Mouse (Mus musculus): ENCODE measurements around the gene Dppa4. TPM values are rescaled to one million over a fixed set of nuclear protein-coding genes. Genes with fewer than 3 reads are reported as not detected.

The Dppa4 gene
- total RNA-seq, 2 experiments from 2014 or later: not detected

DNA sequence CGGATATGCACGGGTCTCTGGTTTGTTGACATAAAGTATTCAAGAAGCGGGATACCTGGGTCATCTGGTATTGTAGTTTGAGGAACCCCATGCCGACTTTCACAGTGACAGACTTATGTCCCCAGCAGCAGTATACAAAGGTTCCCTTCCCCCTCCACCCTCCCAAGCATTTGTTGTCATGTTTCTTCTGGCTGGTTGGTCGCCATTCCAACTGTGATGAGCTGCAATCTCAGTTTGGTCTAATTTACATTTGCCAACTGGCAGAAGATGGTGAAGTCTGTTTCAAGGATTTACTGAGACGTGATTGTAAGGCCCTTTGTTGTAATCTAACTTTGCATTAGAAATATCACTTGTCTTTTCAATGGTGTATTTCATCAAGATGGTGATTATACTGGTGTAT, 39.6 kb downstream of the Dppa4 start:
- ATAC-seq (replicated peaks; ENCODE audit: poor library complexity): no peak

DNA sequence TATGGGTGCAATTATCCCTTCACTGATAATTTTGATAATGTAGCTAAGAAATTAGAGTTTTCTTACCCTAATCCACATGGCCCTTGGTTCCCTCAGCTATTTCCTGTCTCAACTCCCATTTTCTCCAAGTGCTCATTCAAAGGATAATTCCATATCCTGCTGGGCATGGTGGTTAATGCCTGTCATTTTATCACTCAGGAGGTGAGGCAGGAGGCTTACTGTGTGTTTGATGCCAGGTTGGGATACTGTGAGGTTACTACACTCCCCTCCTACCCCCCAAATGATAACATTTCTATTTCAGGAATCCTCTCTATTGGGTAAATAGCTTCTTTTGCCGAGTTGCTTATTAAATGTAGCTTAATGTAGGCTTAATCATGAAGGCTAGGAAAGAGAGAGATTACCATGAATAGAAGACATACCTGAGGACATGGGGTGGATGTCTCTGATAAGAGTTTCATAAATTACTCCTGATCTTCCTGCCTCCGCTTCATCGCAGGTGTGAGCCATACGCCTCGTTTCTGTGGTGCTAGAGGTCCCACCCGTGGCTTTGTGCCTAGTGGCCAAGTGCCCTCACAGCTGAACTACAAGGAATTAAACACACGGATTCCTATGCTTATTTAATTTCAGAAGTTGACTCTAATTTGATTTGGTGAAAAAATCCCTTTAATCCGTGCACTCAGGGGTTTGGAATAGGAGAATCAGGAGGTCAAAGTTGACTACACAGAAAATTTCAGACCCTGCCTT, 40.2 kb downstream of the Dppa4 start:
- no peak for ATAC-seq (replicated peaks; ENCODE audit: poor library complexity)

DNA sequence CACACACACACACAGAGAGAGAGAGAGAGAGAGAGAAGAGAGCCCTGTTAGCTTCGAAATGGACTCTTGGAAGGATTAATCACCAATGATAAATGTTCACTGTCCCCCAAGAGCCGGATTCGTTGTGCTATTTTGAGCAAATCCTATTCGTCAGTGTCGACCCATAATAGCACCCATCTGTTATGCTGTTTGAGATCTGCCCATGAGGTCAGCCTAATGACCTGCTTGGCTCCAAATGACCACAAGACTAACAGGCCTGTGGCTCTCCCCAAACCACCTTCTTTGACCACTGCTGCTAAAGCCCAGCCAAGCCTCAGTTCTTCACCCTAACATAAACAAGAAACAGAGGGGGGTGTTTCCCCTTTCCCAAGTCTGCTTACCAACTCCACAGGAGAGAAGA, 43.4 kb downstream of the Dppa4 start:
- ATAC-seq (replicated peaks; ENCODE audit: poor library complexity): no peak

DNA sequence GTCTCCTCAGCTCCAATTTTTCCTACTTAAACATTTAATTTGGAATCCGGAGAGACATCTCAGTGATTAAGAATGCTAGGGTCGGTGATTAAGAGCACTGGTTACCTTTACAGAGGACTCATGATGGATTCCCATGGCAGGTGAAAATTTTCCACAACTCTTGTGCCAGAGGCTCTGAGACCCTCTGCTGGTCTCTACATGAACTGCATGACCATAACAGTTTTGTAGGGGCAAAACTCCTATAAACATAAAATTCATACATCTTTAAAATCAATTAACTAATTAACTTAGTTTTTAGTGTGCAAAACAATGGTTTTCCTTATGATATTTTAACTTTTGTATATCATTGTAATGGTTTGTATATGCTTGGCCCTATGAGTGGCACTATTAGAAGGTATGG, 44.9 kb downstream of the Dppa4 start:
- ATAC-seq (replicated peaks; ENCODE audit: poor library complexity): peak; percentile 26; the same call in 1 of the 2 replicates

DNA sequence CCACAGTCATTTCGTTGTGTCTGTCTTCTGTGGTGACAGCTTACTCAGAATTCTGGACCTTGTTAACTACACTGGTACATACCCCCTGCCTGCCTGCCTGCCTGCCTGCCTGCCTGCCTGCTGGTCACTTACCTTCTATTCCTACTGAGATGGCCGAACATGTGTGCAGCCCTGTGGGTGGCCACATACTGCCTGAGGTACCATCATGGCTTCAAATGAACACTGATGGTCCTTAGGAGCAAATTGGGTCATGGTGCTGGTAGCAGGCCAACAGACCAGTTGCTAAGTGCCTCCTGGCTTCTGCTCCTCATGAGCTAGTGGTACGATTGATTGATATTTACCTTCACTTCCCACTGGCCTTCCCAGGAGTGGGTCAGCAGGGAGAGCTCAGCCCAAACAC, 48.3 kb downstream of the Dppa4 start:
- ATAC-seq (replicated peaks; ENCODE audit: poor library complexity): no peak

DNA sequence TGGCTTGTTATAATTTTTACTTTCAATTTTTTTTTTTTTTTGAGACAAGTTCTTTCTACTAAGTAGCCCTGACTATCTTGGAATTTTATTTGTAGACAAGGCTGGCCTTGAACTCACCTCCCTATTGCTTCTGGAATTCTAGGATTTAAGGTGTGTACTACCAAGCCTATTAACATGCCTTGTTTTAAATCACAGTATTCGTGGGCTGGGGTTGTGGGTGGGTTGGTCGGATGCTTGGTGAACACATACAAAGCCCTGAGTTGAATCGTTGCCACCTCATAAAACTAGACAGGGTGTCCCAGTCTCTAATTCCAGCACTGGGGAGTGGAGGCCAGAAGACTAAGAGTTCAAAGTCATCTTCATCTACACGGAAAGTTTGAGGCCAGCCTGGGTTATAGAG, 51.8 kb downstream of the Dppa4 start:
- no peak for ATAC-seq (replicated peaks; ENCODE audit: poor library complexity)

Other genes starting within 250 kb of the Dppa4 start
- not detected in 2 replicates for gene Dppa2, start 20.2 kb downstream of the Dppa4 start, total RNA-seq (2015)
- gene Dppa2, start 20.2 kb downstream of the Dppa4 start, total RNA-seq (2017): not detected in 2 replicates
- gene Gm5485, start 128.7 kb downstream of the Dppa4 start, total RNA-seq (2015): not detected in 2 replicates
- not detected in 2 replicates for gene Gm5485, start 128.7 kb downstream of the Dppa4 start, total RNA-seq (2017)
- gene Morc1, start 147.5 kb downstream of the Dppa4 start, total RNA-seq (2015): not detected in 2 replicates
- not detected in 2 replicates for gene Morc1, start 147.5 kb downstream of the Dppa4 start, total RNA-seq (2017)